Comparison of ENCODE assay signal across 14 mouse cellular contexts in the genomic region with DNA sequence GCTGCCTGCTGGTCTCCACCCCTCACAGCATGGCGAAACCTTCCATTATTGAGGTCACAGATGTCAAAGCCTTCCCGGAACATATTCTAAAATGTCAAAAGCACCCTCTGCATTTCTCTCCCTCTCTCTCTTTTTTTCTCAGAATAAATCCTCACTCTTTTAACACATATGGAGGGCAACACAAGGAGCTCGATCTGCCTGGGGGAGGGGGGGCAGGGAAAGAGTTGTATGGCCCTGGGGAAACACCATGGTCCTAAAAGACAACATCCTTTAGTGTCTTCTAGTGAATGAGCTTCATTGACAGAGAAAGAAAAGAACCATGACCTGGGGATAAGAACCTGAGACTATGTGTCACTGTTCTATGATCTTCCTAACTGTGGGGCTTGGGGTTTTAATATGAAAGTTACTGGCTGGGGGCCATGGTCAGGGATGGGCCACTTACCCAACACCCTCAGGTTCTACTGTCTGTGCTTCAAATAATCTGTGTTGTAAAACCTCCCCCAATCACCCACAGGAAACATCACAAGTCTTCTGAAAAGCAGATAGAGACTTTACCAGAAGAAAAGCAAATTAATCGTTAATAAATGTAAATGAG.
DNase-seq lines count a peak whose midpoint lies in the region; ATAC-seq lines count a peak whose summit lies in the region.
"Had no signal": no experiment of that assay in that cellular context is flagged by ENCODE, and none has a peak within 500 bp of the region (broad histone marks: within the 10 kb centered on the region; RNA-seq: fewer than 3 reads in every experiment).

No protein-coding gene starts in this region.

- H3K4me2 ChIP-seq in heart, embryonic 15.5 days, result peak overlapping the region; percentile 29
- H3K4me2 ChIP-seq in forebrain, embryonic 12.5 days, result no peak overlapping the region
- peak overlapping the region; percentile 30 for H3K4me2 ChIP-seq in hindbrain, embryonic 12.5 days (replicated peaks)
- no peak overlapping the region for H3K4me2 ChIP-seq in midbrain, embryonic 11.5 days
- H3K4me2 ChIP-seq: liver, embryonic 13.5 days; midbrain, embryonic 12.5 days had no signal

- no peak overlapping the region for H3K27ac ChIP-seq in heart, embryonic 15.5 days
- 0 out of 2 replicates have a peak overlapping the region, but pooled peaks have one; percentile 42 for H3K27ac ChIP-seq in forebrain, embryonic 12.5 days
- H3K27ac ChIP-seq in hindbrain, embryonic 12.5 days, result peak overlapping the region; percentile 75
- H3K27ac ChIP-seq in midbrain, embryonic 11.5 days (ENCODE audit: low read depth, low read length), result no peak overlapping the region
- H3K27ac ChIP-seq: limb, embryonic 10.5 days; liver, embryonic 13.5 days; midbrain, embryonic 12.5 days had no signal

- no peak overlapping the region for H3K4me3 ChIP-seq in heart, embryonic 15.5 days
- no peak overlapping the region for H3K4me3 ChIP-seq in forebrain, embryonic 12.5 days (replicated peaks)
- H3K4me3 ChIP-seq in hindbrain, embryonic 12.5 days, result no peak overlapping the region
- H3K4me3 ChIP-seq in midbrain, embryonic 11.5 days (ENCODE audit: low read depth, low read length), result no peak overlapping the region
- H3K4me3 ChIP-seq: limb, embryonic 10.5 days; liver, embryonic 13.5 days; midbrain, embryonic 12.5 days had no signal

- no peaks in the 10 kb centered on the region for H3K9me3 ChIP-seq in heart, embryonic 15.5 days (replicated peaks)
- H3K9me3 ChIP-seq in forebrain, embryonic 12.5 days, result no peaks in the 10 kb centered on the region
- no peaks in the 10 kb centered on the region for H3K9me3 ChIP-seq in hindbrain, embryonic 12.5 days (replicated peaks)
- no peaks in the 10 kb centered on the region for H3K9me3 ChIP-seq in midbrain, embryonic 11.5 days (ENCODE audit: control insufficient read depth, low read length)
- H3K9me3 ChIP-seq: limb, embryonic 10.5 days; liver, embryonic 13.5 days; midbrain, embryonic 12.5 days had no signal

- no peak for ATAC-seq in heart, embryonic 15.5 days (replicated peaks; ENCODE audit: insufficient number of reproducible peaks, insufficient read depth, low FRiP score, low read depth)
- no peak for ATAC-seq in forebrain, embryonic 12.5 days (ENCODE audit: low FRiP score)
- no peak; the same call in 1 of the 2 replicates for ATAC-seq in hindbrain, embryonic 12.5 days (ENCODE audit: low FRiP score)
- no peak for ATAC-seq in midbrain, embryonic 11.5 days (ENCODE audit: low FRiP score)
- ATAC-seq: activated CD4-positive, CD25-positive, alpha-beta regulatory T cell, adult 4 months had no signal

- WGBS in heart, embryonic 15.5 days, result 50% methylated on average over 4 of the region's 4 CpGs
- 58% methylated on average over 4 of the region's 4 CpGs for WGBS in forebrain, embryonic 12.5 days
- WGBS in hindbrain, embryonic 12.5 days, result 28% methylated on average over 4 of the region's 4 CpGs
- 53% methylated on average over 4 of the region's 4 CpGs for WGBS in midbrain, embryonic 11.5 days

- H3K27me3 ChIP-seq in heart, embryonic 15.5 days, result no peaks in the 10 kb centered on the region
- no peaks in the 10 kb centered on the region for H3K27me3 ChIP-seq in forebrain, embryonic 12.5 days
- no peaks in the 10 kb centered on the region for H3K27me3 ChIP-seq in hindbrain, embryonic 12.5 days
- no peaks in the 10 kb centered on the region for H3K27me3 ChIP-seq in midbrain, embryonic 11.5 days (ENCODE audit: control insufficient read depth, insufficient read depth, low read length)
- H3K27me3 ChIP-seq: liver, embryonic 13.5 days; midbrain, embryonic 12.5 days had no signal

- no peak overlapping the region for H3K9ac ChIP-seq in heart, embryonic 15.5 days
- H3K9ac ChIP-seq in forebrain, embryonic 12.5 days, result no peak overlapping the region
- H3K9ac ChIP-seq in hindbrain, embryonic 12.5 days, result no peak overlapping the region
- H3K9ac ChIP-seq in midbrain, embryonic 11.5 days (ENCODE audit: low read length), result no peak overlapping the region
- H3K9ac ChIP-seq: liver, embryonic 13.5 days; midbrain, embryonic 12.5 days had no signal

- no peaks in the 10 kb centered on the region for H3K36me3 ChIP-seq in heart, embryonic 15.5 days
- no peaks in the 10 kb centered on the region for H3K36me3 ChIP-seq in forebrain, embryonic 12.5 days (replicated peaks)
- no peaks in the 10 kb centered on the region for H3K36me3 ChIP-seq in hindbrain, embryonic 12.5 days
- H3K36me3 ChIP-seq in midbrain, embryonic 11.5 days (ENCODE audit: control insufficient read depth, insufficient read depth, low read length), result no peaks in the 10 kb centered on the region
- H3K36me3 ChIP-seq: limb, embryonic 10.5 days; liver, embryonic 13.5 days; midbrain, embryonic 12.5 days had no signal

- DNase-seq in cerebellum, adult 9-11 months, result peak; percentile 42
- no peak for DNase-seq in cerebellum, adult 11-12 months
- no peak for DNase-seq in heart, adult 9 months (ENCODE audit: low spot score in 2 of 2)
- no peak for DNase-seq in urinary bladder, postnatal 25 days (ENCODE audit: low spot score)
- DNase-seq in midbrain, embryonic 11.5 days (ENCODE audit: low spot score, missing footprints), result no peak
- DNase-seq: kidney, adult 8-10 months; kidney, postnatal 36 days; liver, embryonic 13.5 days had no signal

- peaks cover 13% of the 10 kb centered on the region for H3K4me1 ChIP-seq in heart, embryonic 15.5 days (replicated peaks)
- H3K4me1 ChIP-seq in forebrain, embryonic 12.5 days, result peaks cover 11% of the 10 kb centered on the region
- H3K4me1 ChIP-seq in hindbrain, embryonic 12.5 days, result peaks cover 12% of the 10 kb centered on the region
- no peaks in the 10 kb centered on the region for H3K4me1 ChIP-seq in midbrain, embryonic 11.5 days (ENCODE audit: control insufficient read depth, insufficient read depth, low read length)
- H3K4me1 ChIP-seq: liver, embryonic 13.5 days had no signal

Comparison
In these comparisons a context has a peak if more than half of its experiments do, and no peak if none do; other contexts are left out.
1. H3K27ac ChIP-seq: peak in forebrain, embryonic 12.5 days (single experiment) and hindbrain, embryonic 12.5 days (single experiment); none in heart, embryonic 15.5 days (single experiment) and midbrain, embryonic 11.5 days (single experiment).
2. H3K4me2 ChIP-seq: peak in heart, embryonic 15.5 days (single experiment) and hindbrain, embryonic 12.5 days (single experiment); none in forebrain, embryonic 12.5 days (single experiment) and midbrain, embryonic 11.5 days (single experiment).